Mouse (Mus musculus) MEL (cell line): ENCODE measurements at regions not wholly inside any gene's neighbourhood (a gene's known extent, or its start where the extent isn't known, plus 50 kb on each side); places are given as distances from the start of the nearest gene placed in this dataset.

Experiments
- DNase-seq: peaks from one replicate; pipeline ENCODE4 v3.0.0; 2011; ENCODE audit warnings: low read depth, low spot score
- H3K27ac ChIP-seq: 2 replicates; pipeline ENCODE4 v1.5.1; 2012; ENCODE audit warnings: low read depth, mild to moderate bottlenecking, control low read depth, low read length, moderate library complexity; ENCODE audit not compliant: control insufficient read depth
- H3K27me3 ChIP-seq, 2 experiments: fragments of 150-350 bp in 1 of 2; sonication (generic) in 1 of 2; 2 replicates each; pipeline ENCODE4 v1.6.1; 2012; ENCODE audit warnings: low read length in 2 of 2, mild to moderate bottlenecking in 2 of 2, improper control_type of control experiment in 1 of 2, moderate library complexity in 1 of 2; ENCODE audit not compliant: insufficient read depth in 2 of 2, control insufficient read depth in 1 of 2
- H3K36me3 ChIP-seq, 2 experiments: 2 replicates each; pipeline ENCODE4 v1.6.1; 2012 to 2014; ENCODE audit warnings: low read length in 2 of 2, improper control_type of control experiment in 1 of 2, inconsistent platforms in 1 of 2, mild to moderate bottlenecking in 1 of 2; ENCODE audit not compliant: insufficient read depth in 2 of 2, control insufficient read depth in 1 of 2
- H3K4me1 ChIP-seq, 2 experiments: fragments of 150-350 bp in 1 of 2; sonication (generic) in 1 of 2; 2 replicates each; pipeline ENCODE4 v1.6.1; 2012; ENCODE audit warnings: low read length in 2 of 2, improper control_type of control experiment in 1 of 2, mild to moderate bottlenecking in 1 of 2; ENCODE audit not compliant: insufficient read depth in 2 of 2, control insufficient read depth in 1 of 2
- H3K4me3 ChIP-seq, 2 experiments: fragments of 150-350 bp in 1 of 2; sonication (generic) in 1 of 2; 2 replicates each; pipeline ENCODE4 v1.5.1; 2012; ENCODE audit warnings: low read depth in 2 of 2, low read length in 2 of 2, mild to moderate bottlenecking in 2 of 2, moderate library complexity in 2 of 2, control low read depth in 1 of 2, improper control_type of control experiment in 1 of 2; ENCODE audit not compliant: control insufficient read depth in 1 of 2, insufficient read depth in 1 of 2
- H3K79me2 ChIP-seq: 2 replicates; pipeline ENCODE4 v1.6.1; 2012; ENCODE audit warnings: mild to moderate bottlenecking, low read length, moderate library complexity; ENCODE audit not compliant: control insufficient read depth, poor library complexity, insufficient read depth
- H3K9ac ChIP-seq: 2 replicates; pipeline ENCODE4 v1.6.1; 2012; ENCODE audit warnings: low read depth, mild to moderate bottlenecking, control low read depth, low read length, moderate library complexity; ENCODE audit not compliant: control insufficient read depth, poor library complexity, severe bottlenecking
- H3K9me3 ChIP-seq: fragments of 150-350 bp; sonication (generic); replicated peaks from 2 replicates; pipeline ENCODE4 v1.6.1; 2012; ENCODE audit warnings: mild to moderate bottlenecking, low read length, improper control_type of control experiment, moderate library complexity; ENCODE audit not compliant: insufficient read depth
- BHLHE40 ChIP-seq: IDR thresholded peaks from 2 replicates; pipeline ENCODE4 v1.6.1; 2012; ENCODE audit warnings: low read depth, mild to moderate bottlenecking, inconsistent platforms, low read length, improper control_type of control experiment, borderline replicate concordance
- CHD2 ChIP-seq: IDR thresholded peaks from 2 replicates; pipeline ENCODE4 v1.6.1; 2011; ENCODE audit warnings: low read length, improper control_type of control experiment
- CTCF ChIP-seq, 3 experiments: IDR thresholded peaks in 2 of 3; conservative IDR thresholded peaks in 1 of 3; 2 replicates each; pipeline ENCODE4 v1.5.1; 2011 to 2012; ENCODE audit warnings: low read length in 3 of 3, low read depth in 2 of 3, mild to moderate bottlenecking in 2 of 3, improper control_type of control experiment in 1 of 3, inconsistent platforms in 1 of 3, mixed read lengths in 1 of 3, moderate library complexity in 1 of 3; ENCODE audit not compliant: control insufficient read depth in 1 of 3, insufficient read depth in 1 of 3, poor library complexity in 1 of 3, severe bottlenecking in 1 of 3
- E2F4 ChIP-seq: IDR thresholded peaks from 2 replicates; pipeline ENCODE4 v1.6.1; 2011; ENCODE audit warnings: low read depth, low read length, improper control_type of control experiment, borderline replicate concordance
- ELF1 ChIP-seq: IDR thresholded peaks from 2 replicates; pipeline ENCODE4 v1.6.1; 2014; ENCODE audit warnings: low read depth, mild to moderate bottlenecking, inconsistent platforms, low read length, improper control_type of control experiment, moderate library complexity
- ETS1 ChIP-seq: IDR thresholded peaks from 2 replicates; pipeline ENCODE4 v1.6.1; 2012; ENCODE audit warnings: low read depth, mild to moderate bottlenecking, inconsistent platforms, low read length, improper control_type of control experiment, moderate library complexity
- GABPA ChIP-seq: IDR thresholded peaks from 2 replicates; pipeline ENCODE4 v1.6.1; 2012; ENCODE audit warnings: low read depth, mild to moderate bottlenecking, inconsistent platforms, low read length, improper control_type of control experiment, moderate library complexity
- GATA1 ChIP-seq: IDR thresholded peaks from 2 replicates; pipeline ENCODE4 v1.6.1; 2011; ENCODE audit warnings: low read depth, low read length, improper control_type of control experiment
- JUND ChIP-seq: IDR thresholded peaks from 2 replicates; pipeline ENCODE4 v1.6.1; 2011; ENCODE audit warnings: low read depth, mild to moderate bottlenecking, improper control_type of control experiment, low read length
- KAT2A ChIP-seq: conservative IDR thresholded peaks from 2 replicates; pipeline ENCODE4 v1.6.1; 2012; ENCODE audit warnings: low read depth, low read length, improper control_type of control experiment, inconsistent platforms
- MAFK ChIP-seq: IDR thresholded peaks from 2 replicates; pipeline ENCODE4 v1.6.1; 2011; ENCODE audit warnings: low read depth, mild to moderate bottlenecking, low read length, improper control_type of control experiment, borderline replicate concordance
- MAZ ChIP-seq: IDR thresholded peaks from 2 replicates; pipeline ENCODE4 v1.6.1; 2012; ENCODE audit warnings: low read depth, mild to moderate bottlenecking, inconsistent platforms, low read length, improper control_type of control experiment
- MXI1 ChIP-seq: IDR thresholded peaks from 2 replicates; pipeline ENCODE4 v1.6.1; 2011; ENCODE audit warnings: mild to moderate bottlenecking, low read depth, low read length, improper control_type of control experiment
- MYC ChIP-seq: IDR thresholded peaks from 2 replicates; pipeline ENCODE4 v1.6.1; 2011; ENCODE audit warnings: low read depth, mild to moderate bottlenecking, low read length, improper control_type of control experiment, moderate library complexity
- NELFE ChIP-seq: IDR thresholded peaks from 2 replicates; pipeline ENCODE4 v1.6.1; 2011; ENCODE audit warnings: low read depth, low read length, improper control_type of control experiment
- NRF1 ChIP-seq: IDR thresholded peaks from 2 replicates; pipeline ENCODE4 v1.6.1; 2014; ENCODE audit warnings: low read depth, mild to moderate bottlenecking, inconsistent platforms, low read length, improper control_type of control experiment, moderate library complexity; ENCODE audit not compliant: poor library complexity, insufficient read depth, severe bottlenecking
- POLR2A ChIP-seq, 2 experiments: IDR thresholded peaks; 2 replicates each; pipeline ENCODE4 v1.6.1; 2011 to 2012; ENCODE audit warnings: low read length in 2 of 2, mild to moderate bottlenecking in 2 of 2, control low read depth in 1 of 2, improper control_type of control experiment in 1 of 2, low read depth in 1 of 2, moderate library complexity in 1 of 2; ENCODE audit not compliant: control insufficient read depth in 1 of 2, insufficient read depth in 1 of 2, poor library complexity in 1 of 2
- POLR2AphosphoS2 ChIP-seq: IDR thresholded peaks from 2 replicates; pipeline ENCODE4 v1.6.1; 2011; ENCODE audit warnings: low read length, improper control_type of control experiment
- POLR2AphosphoS5 ChIP-seq: IDR thresholded peaks from 2 replicates; pipeline ENCODE4 v1.6.1; 2012; ENCODE audit warnings: low read depth, borderline replicate concordance, mild to moderate bottlenecking, inconsistent platforms, low read length, moderate library complexity, mixed read lengths
- RAD21 ChIP-seq: IDR thresholded peaks from 2 replicates; pipeline ENCODE4 v1.6.1; 2011; ENCODE audit warnings: mild to moderate bottlenecking, low read depth, low read length, improper control_type of control experiment
- SIN3A ChIP-seq: IDR thresholded peaks from 2 replicates; pipeline ENCODE4 v1.6.1; 2012; ENCODE audit warnings: low read length, improper control_type of control experiment, inconsistent platforms
- SMC3 ChIP-seq: IDR thresholded peaks from 2 replicates; pipeline ENCODE4 v1.6.1; 2011; ENCODE audit warnings: low read depth, low read length, improper control_type of control experiment
- TAL1 ChIP-seq: IDR thresholded peaks from 2 replicates; pipeline ENCODE4 v1.6.1; 2012; ENCODE audit warnings: mild to moderate bottlenecking, inconsistent platforms, low read length, moderate library complexity, mixed read lengths
- TBP ChIP-seq: IDR thresholded peaks from 2 replicates; pipeline ENCODE4 v1.8.0; 2011; ENCODE audit warnings: low read depth, low read length, improper control_type of control experiment
- TCF12 ChIP-seq: IDR thresholded peaks from 2 replicates; pipeline ENCODE4 v1.6.1; 2014; ENCODE audit warnings: low read depth, mild to moderate bottlenecking, inconsistent platforms, low read length, improper control_type of control experiment, moderate library complexity
- UBTF ChIP-seq: IDR thresholded peaks from 2 replicates; pipeline ENCODE4 v1.6.1; 2012; ENCODE audit warnings: low read depth, mild to moderate bottlenecking, inconsistent platforms, low read length, improper control_type of control experiment, moderate library complexity, borderline replicate concordance; ENCODE audit not compliant: insufficient read depth
- USF2 ChIP-seq, 2 experiments: IDR thresholded peaks; 2 replicates each; pipeline ENCODE4 v1.6.1; 2011 to 2012; ENCODE audit warnings: improper control_type of control experiment in 2 of 2, low read length in 2 of 2, borderline replicate concordance in 1 of 2, inconsistent platforms in 1 of 2, low read depth in 1 of 2, mild to moderate bottlenecking in 1 of 2; ENCODE audit not compliant: insufficient read depth in 1 of 2
- ZKSCAN1 ChIP-seq: IDR thresholded peaks from 2 replicates; pipeline ENCODE4 v1.6.1; 2012; ENCODE audit warnings: low read depth, mild to moderate bottlenecking, inconsistent platforms, low read length, improper control_type of control experiment, moderate library complexity
- ZNF384 ChIP-seq: IDR thresholded peaks from 2 replicates; pipeline ENCODE4 v1.6.1; 2012; ENCODE audit warnings: low read depth, mild to moderate bottlenecking, inconsistent platforms, low read length, improper control_type of control experiment

GRCm38 (mm10) chr5:105976076-105976475, 99.7 kb downstream of the Zfp326 start:
- Histone ChIP-seq H3K79me2 (no peaks in the 10 kb centered on the region), H3K36me3 (no peaks in the 10 kb centered on the region), H3K27me3 (no peaks in the 10 kb centered on the region), H3K9ac (no peak overlapping the region), H3K4me1 (no peaks in the 10 kb centered on the region), H3K4me3 (no peak overlapping the region), H3K9me3 (no peaks in the 10 kb centered on the region), H3K27ac (no peak overlapping the region)
- DNase-seq, result no peak
- TF ChIP-seq TCF12 (no peak), JUND (no peak), MYC (no peak), USF2 (IDR thresholded peaks at IDR 0.05; ENCODE audit: borderline replicate concordance in 1 of 2, insufficient read depth in 1 of 2, low read depth in 1 of 2, low read length in 2 of 2) (no peak), CTCF (IDR thresholded peaks at IDR 0.05 in 2 of 3, conservative IDR thresholded peaks at IDR 0.05 in 1 of 3; ENCODE audit: control insufficient read depth in 1 of 3, insufficient read depth in 1 of 3, low read depth in 2 of 3, low read length in 3 of 3, poor library complexity in 1 of 3, severe bottlenecking in 1 of 3) (no peak), MAZ (no peak), E2F4 (no peak), SMC3 (no peak), ZNF384 (no peak), POLR2A (IDR thresholded peaks at IDR 0.05; ENCODE audit: control insufficient read depth in 1 of 2, insufficient read depth in 1 of 2, low read depth in 1 of 2, low read length in 2 of 2, poor library complexity in 1 of 2) (no peak), ELF1 (no peak), TAL1 (no peak), BHLHE40 (no peak), SIN3A (no peak), ETS1 (no peak), CHD2 (no peak)

GRCm38 (mm10) chr5:105975275-105976011, 99.1 kb downstream of the Zfp326 start:
- Histone ChIP-seq H3K36me3 (no peaks in the 10 kb centered on the region), H3K9me3 (no peaks in the 10 kb centered on the region)
- TF ChIP-seq POLR2AphosphoS2 (no peak), POLR2AphosphoS5 (no peak), GATA1 (no peak), CTCF (IDR thresholded peaks at IDR 0.05 in 2 of 3, conservative IDR thresholded peaks at IDR 0.05 in 1 of 3; ENCODE audit: control insufficient read depth in 1 of 3, insufficient read depth in 1 of 3, low read depth in 2 of 3, low read length in 3 of 3, poor library complexity in 1 of 3, severe bottlenecking in 1 of 3) (no peak), NELFE (no peak), ZNF384 (no peak), GABPA (no peak), NRF1 (no peak), ELF1 (no peak), MAFK (no peak), ZKSCAN1 (no peak), TBP (no peak), RAD21 (no peak), KAT2A (no peak), CHD2 (no peak), MXI1 (no peak), UBTF (no peak), POLR2A (IDR thresholded peaks at IDR 0.05; ENCODE audit: control insufficient read depth in 1 of 2, insufficient read depth in 1 of 2, low read depth in 1 of 2, low read length in 2 of 2, poor library complexity in 1 of 2) (no peak)
- TF ChIP-seq, all 39 proteins: peak for 0
- Histone ChIP-seq H3K79me2 (no peaks in the 10 kb centered on the region), H3K27me3 (no peaks in the 10 kb centered on the region), H3K27ac (no peak overlapping the region), H3K4me1 (no peaks in the 10 kb centered on the region), H3K9ac (no peak overlapping the region), H3K4me3 (no peak overlapping the region)
- DNase-seq, result no peak
